Mouse (Mus musculus): ENCODE measurements at regions not wholly inside any gene's neighbourhood (a gene's known extent, or its start where the extent isn't known, plus 50 kb on each side); places are given as distances from the start of the nearest gene placed in this dataset.

DNA sequence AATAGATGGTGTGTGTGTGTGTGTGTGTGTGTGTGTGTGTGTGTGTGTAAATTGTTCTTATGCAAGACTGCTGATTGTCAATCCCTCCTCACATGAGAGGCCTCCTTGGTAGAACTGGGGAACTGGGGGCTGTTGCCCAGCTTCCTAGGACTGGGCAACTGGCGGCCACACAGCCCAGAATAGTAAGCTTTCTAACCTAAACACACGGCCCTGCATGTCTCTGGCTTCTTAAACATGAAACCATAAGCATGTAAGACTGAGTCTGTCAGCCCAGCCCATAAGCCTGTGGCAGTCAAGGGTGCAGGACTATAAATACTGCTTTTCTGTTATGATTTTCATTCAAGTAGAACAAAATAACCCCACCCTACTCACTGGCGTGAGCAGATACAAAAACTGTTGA is 60.7 kb downstream of the Ifng start:
- no peak for DNase-seq (ENCODE audit: low read depth, low spot score)

DNA sequence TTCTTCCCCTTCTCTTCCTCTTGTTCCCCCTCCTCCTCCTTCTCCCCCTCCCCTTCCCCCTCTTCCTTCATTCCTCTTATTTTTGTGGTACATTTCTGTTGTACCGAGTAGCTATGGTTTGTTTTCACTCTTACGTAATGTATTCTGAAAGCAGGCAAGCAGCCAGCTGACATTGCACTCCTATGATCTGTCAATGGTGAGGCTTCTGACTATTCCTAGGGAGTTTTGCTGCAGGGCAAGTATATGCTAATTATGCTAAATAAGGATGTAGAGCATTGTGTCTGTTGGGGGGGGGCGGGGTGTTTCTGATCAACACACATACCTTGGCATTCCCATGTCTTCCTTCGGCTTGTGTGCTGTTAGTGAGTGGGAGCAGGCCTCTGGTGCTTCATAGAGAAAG is 64.0 kb downstream of the Ifng start:
- no peak for DNase-seq (ENCODE audit: low read depth, low spot score)

DNA sequence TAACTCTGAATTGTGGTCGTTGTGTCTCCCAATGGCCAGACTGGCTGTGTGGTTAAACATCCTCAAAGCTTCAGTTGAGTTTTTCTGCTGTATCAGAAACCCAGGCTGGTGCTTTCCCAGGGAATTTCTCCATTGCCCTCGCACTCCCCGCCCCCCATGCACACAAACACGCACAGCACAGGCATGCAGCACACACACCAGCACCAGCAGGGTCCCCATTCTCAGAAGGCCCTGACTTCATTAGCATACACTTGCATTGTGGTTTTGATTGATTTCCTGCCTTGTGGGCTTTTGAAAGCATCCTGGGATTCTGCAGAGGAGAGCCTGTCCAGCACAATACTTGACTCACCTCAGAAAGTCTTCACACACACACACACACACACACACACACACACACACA is 65.3 kb downstream of the Ifng start:
- no peak for DNase-seq (ENCODE audit: low read depth, low spot score)

DNA sequence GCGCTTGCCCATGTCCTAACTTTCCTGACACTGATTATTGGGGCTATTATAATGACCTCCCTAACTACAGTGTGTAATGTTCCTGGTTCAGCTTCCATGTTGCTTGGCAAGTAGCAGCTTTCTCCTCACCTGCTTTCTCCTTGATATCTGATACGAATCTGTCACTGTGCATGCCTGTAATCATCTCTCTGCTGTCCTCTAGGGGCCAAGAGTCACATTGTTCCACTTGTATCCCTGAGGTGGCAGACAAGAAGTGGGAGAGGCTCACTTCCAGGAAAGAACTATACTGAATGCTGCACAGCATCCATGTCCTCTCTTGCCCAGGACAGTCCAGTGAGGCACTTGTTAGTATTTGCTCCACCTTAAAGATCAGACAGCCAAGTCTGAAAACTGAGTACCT is 66.8 kb downstream of the Ifng start:
- peak; percentile 8 for DNase-seq (ENCODE audit: low read depth, low spot score)

DNA sequence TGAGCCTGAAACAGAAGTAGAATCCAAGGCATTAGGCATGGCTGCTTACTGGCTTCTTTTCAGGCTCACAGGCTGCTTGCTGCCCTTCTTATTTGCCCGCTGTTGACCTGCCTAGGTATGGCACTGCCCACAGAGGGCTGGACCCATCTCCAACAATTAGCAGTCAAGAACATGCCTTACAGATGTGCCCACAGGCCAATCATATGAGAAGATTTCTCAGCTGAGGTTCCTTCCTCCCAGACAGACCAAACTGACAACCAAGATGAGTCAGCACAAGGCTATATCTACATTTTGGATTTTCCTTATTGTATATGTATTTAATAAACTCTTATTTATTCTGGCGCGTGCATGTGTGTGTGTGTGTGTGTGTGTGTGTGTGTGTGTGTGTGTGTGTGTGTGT is 76.0 kb downstream of the Ifng start:
- DNase-seq (ENCODE audit: low read depth, low spot score), result no peak

DNA sequence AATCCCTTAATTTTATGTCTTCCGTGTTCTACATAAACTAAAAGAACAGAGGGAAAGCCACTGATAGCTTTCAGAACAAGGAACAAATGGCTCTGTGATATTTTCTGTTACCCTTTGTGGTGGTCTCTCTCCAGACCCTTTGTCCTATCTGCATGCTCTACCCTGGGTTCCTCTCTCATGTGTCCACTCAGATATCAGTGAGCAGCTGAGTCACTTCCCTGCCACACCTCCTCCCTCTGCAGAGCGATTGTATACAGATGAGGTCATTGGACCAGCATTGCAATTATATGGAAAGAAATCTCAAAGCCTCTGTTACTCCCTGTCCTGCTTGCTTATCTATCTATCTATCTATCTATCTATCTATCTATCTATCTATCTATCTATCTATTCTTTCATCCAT is 77.1 kb downstream of the Ifng start:
- DNase-seq (ENCODE audit: low read depth, low spot score), result no peak

DNA sequence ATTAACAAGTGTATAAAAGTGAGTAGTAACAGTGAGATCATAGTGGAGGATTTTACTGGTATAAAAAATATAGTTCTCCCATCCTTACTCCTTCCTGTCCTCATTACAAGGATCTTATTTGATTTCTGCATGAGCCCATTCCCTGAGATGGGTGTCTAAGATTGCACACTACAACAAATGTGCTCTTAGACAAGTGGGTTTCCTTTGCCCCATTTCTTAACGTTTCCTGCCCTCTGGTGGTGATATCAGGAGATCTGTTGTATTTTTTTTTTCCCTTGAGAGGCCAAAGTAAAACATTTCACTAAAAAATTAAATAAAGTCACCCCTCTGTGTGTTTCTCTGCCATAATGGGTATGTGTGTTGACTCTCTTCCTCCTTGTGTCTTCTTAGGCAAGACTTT is 105.1 kb downstream of the Ifng start:
- peak; percentile 8 for DNase-seq (ENCODE audit: low read depth, low spot score)

DNA sequence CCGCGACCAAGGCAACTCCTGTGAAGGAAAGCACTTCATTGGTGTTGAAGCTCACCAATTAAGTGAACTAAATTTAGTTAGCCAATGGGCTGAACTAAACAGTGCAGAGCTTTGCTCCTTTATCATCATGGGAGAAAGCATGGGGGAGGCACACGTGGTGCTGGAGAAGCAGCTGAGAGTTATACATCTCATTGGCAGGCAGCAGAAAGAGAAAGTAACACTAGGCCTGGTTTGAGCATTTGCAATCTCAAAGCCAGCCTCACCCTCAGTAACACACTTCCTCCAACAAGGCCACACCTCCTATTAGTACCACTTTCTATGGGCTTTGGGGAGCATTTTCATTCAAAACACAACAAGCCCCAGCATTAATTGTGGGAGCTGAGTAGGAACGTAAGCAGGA is 109.4 kb downstream of the Ifng start:
- DNase-seq (ENCODE audit: low read depth, low spot score), result no peak

DNA sequence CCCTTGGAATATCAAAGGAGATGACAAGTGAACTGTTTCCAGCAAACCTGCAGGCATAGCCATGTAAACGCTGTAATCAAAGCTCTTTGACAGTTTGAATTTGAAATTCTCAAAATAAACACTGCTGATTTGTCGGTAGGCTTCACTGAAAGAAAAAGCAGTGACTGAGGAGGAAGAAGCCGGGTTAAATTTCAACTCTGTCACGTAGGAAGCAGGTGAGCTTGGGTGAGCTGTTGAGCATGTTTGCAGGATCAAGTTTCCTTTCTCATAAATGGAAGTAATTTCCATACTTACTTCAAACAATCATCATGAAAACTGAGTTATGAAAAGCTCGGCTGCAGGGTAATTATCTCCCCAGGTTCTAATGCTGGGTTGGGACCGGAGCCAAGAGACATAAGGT is 118.0 kb downstream of the Ifng start:
- no peak for DNase-seq (ENCODE audit: low read depth, low spot score)

DNA sequence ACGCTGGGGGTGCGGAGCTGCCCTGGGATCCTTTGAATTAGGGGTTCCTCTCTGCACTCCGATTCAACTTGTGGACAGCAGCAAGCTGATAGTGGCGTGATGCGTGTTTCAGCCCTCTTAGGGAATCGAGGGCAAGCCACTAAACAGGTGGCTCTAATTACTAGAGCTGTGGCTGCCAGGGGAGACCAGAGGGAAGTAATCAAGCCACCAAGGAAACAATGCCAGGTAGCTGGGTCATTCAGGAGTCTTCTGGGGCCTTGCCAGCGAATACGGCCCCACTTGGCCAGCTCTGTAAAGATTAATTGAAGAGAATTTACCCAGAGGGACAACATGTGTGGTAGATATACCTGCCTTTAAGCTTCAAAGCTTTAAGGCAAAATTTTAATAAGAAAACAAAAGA is 123.2 kb downstream of the Ifng start:
- no peak for DNase-seq (ENCODE audit: low read depth, low spot score)

DNA sequence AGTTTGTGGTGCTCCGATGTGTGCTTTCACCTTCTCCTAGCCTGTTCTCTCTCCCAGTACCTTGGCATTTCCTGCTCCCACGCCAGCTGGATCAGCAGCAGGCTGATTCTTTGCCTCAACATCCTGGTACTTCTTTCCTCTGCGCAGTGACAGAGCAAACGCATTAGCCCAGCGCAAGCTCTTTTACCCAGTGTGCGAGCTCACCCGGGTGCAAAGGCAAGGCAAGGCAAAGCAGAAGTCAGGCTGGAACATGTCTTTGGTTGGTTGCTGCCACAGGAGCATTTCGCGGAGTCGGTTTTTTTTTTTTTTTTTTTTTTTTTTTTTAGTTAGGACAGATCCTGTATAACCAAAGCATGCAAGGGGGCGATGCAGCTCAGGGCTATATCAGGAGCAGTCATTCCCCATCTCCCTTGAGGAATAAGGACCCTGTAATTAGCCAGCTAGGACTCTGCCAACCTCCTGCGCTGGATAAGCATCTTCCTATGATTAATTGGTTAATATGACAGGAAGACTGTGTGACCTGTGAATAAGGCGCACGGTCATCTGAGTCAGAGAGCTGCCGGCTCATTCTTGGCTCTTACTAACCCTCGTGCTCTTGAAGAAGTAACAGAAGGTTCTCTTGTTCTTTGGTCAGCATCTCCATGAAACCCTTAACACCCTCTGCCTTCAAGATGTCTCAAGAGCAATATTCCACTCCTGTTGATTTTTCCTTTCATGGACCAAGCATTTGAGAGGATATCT is 123.9 kb downstream of the Ifng start:
- DNase-seq (ENCODE audit: low read depth, low spot score), result no peak

DNA sequence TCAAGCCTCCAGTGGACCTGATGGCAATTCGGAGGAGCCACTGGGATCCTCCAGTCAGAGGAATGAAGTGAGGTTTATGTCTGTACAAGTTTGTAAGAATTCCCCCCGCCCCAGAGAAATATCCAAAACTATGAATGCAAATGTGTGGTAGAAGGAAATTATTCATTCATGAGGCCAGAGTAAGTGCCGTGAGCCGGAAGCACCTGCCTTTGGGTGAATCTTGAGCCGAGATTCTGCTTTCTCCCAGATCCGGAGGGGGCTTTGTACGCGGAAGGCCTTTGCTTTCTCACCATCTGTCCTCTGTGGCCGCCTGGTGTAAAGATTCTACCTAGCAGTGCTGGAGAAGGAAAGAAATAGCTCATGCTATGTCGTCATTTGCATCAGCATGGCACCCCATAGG is 127.8 kb downstream of the Ifng start:
- no peak for DNase-seq (ENCODE audit: low read depth, low spot score)

DNA sequence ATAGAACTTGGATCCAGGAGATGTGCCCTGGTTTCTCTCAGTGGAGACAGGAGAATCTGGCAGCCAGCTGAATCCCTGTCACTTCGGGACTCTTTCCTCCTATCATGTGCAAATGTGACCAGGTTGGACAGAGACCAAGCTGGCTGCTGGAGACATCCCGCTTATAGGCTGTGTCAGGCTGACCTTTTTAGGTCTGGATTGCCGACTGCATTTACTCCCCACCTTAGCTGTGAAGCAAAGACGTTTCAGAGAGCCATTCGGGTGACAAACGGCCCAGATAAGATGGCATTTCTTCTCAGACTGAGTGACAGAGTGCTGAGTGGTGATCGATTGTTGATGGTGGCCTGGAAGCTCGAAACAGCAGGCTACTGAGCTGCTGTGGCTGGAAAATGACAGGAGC is 128.6 kb downstream of the Ifng start:
- no peak for DNase-seq (ENCODE audit: low read depth, low spot score)

DNA sequence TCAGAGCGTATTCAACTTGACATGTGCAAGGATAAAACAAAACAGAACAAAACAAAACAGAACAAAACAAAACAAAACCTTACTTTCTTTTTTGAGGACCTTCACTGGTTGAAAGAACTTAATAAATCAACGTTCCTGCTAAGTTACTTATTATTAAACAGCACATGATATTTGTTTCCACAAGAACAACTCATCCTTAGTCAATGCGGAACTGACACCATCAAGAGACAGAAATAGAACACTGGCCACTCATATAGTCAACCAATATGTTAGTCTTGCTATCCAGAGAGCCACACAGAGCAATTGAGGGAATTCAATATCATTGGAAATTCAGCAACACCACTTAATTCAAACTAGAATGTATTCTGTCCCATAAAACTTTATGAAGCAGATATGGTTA is 132.4 kb downstream of the Ifng start:
- DNase-seq (ENCODE audit: low read depth, low spot score), result no peak

DNA sequence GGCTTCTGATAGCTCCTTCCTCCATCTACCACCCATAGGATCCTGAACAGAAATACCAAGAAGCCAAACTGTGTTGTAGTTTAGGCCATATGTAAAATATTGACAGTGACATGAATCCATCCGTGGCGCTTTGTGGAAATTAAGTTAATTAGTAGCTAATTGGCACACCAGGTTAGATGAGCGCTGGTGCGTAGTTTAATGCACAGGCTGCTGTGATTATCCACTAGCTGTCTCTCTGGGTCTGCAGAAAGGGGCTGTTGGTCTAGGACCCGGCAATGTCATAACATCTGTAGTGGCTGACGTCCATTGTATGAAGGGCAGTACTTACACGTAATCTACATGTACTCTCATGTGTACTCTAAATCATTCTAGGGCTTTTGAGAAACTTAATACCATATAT is 134.7 kb downstream of the Ifng start:
- no peak for DNase-seq (ENCODE audit: low read depth, low spot score)

DNA sequence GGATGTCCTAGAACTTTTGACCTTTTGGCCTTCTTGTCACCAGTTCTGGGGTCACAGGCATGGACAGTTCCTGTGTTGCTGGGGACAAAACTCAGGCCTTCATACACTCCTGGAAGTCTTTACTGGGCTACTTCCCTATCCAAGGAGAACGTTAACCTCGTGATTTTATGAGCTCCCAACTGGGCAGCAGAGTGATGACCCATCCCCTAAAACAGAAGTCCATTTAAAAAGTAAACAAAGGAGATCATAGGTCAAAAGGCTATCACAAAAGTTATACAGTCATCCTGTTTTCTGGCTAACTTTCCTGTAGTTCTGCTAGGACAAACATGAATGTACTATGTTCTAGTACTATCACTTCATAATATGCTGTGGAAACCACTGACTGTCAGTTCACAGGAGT is 140.5 kb downstream of the Ifng start:
- DNase-seq (ENCODE audit: low read depth, low spot score), result no peak

DNA sequence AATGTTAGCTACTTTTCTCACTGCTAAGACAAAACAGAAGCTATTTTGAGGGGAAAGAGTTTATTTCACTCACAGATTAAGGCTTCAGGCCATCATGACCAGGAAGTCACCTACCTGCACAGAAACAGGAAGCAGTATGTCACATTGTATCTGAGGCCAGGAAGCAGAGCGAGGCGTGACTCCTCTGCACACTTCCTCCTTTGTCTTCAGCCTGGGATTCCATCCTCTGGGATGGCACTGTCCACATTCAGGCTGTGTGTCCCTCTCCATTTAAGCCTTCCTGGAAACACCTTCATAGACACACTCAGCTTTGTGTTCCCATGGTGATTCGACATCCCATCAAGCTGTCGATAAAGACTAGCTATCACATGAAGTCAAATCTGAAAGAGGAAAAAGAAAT is 145.0 kb downstream of the Ifng start:
- DNase-seq (ENCODE audit: low read depth, low spot score), result no peak

DNA sequence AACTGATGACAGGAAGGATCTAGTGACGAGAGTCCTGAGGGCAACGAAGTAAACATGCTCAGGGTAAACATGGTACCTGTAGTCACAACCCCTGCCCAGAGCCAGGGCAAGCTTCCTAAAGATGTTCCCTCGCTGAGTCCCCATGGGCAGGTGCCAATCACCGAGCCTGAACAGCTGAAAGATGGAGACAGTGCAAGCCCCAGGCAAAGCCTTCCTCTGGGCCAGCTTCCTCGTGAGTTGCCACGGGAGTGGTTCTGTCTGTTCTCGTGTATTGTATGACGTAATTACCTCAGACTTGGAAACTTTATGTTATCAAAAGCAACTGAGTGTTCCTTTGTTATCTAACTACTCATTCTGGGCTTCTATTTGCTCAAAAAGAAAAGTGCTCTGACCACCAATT is 147.4 kb downstream of the Ifng start:
- DNase-seq (ENCODE audit: low read depth, low spot score), result no peak

DNA sequence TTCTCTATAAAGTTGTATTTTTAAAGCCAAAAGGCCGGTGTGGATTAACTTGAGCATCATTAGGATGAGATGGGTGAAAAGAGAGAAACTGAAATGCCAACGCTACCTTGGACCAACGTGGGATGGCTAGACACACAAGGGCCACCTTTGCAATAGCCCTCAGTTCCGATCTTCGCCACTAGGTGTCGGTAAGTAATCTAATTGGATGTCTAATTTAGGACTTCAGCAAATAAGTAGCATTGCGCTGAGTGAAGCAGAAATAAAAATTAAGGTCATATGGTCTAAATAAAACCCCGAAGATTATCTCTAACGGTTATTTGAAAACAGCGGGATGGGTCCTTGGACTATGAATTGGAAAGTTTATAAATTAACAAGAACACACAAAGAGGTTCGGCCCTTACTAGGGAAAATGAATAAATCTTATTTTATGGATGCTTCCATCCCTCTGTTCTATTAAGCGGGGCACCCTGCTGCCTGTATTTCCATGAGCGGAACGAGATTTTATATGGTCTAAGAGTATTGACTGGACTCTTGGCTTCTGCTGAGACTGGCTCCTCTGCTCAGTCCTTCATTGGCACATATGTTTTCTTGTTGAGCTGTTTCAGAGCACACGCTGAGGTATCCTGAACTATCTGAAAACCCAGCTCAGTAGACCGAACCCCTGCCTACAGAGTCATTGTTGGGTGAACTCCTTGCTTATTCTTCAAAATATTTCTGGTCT is 152.0 kb downstream of the Ifng start:
- peak; percentile 87 for DNase-seq (ENCODE audit: low read depth, low spot score)

DNA sequence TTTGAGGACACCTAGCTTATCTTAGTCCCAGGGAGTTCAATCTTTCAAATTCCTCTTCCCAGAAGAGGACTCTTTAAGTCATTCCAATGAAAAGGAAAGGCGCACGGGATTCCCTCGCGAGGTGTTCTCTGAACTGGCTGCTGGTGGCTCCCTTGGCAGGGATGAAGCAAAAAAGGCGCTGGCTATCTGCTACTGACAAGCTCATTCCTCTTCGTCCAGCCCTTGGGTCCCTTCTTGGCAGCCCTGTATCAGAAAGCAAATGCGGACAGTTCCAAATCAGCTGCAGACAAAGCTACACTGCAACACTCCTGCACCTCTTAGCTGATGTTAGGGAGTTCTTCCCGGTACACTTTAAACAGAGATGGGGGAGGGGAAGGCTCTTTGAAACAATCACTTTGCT is 155.4 kb downstream of the Ifng start:
- DNase-seq (ENCODE audit: low read depth, low spot score), result no peak

DNA sequence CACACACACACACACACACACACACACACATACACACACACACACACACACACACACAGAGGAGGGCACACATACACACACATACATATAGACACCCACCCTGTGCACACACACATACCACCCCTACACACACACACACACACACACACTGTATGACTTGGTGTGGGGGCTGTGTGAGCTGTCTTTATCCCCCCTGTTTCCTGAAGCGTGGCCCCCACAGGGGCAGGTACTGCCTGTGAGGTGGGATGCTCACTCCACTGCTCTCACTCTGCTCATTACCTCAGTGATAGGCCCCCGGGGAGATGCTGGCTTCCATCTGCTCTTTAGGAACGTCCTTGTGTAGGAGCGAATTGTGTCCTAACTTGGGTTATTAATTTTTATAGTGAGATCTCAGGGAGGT is 157.7 kb downstream of the Ifng start:
- no peak for DNase-seq (ENCODE audit: low read depth, low spot score)

DNA sequence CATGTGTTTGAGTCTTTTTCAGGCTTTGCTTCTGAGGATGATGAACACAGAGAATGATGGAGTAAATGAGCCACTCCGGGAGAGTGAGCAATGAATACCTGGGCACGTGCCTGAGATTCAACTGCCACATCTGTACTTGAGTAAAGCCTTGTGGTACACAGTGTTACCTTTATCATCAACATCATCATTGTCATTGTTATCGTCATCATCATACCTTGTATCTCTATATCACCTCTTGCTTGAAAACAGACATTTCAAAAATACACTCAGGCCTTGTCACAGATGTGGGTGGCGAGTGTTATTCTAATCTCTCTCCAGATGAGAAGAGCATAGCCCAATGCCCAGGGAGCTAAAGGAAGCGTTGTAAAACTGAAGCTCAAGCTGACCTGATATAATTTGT is 158.4 kb downstream of the Ifng start:
- no peak for DNase-seq (ENCODE audit: low read depth, low spot score)

DNA sequence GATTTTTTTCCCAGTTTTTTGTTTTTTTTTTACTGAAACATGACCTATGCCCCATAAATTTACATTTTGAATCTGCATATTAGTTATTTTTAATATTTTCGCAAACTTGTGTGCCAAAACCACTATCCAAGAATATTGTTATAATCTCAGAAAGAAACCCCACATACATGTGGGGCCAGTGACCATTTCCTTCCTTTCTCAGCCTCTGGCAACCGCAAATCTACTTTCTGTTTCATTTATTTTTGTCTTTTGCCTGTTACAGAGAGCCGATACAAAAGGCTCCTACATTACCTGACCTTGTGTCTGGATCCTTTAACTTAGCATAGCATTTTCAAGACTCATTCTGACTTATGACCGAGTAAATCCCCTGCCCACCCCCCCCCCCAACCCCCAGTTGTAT is 158.8 kb downstream of the Ifng start:
- no peak for DNase-seq (ENCODE audit: low read depth, low spot score)

DNA sequence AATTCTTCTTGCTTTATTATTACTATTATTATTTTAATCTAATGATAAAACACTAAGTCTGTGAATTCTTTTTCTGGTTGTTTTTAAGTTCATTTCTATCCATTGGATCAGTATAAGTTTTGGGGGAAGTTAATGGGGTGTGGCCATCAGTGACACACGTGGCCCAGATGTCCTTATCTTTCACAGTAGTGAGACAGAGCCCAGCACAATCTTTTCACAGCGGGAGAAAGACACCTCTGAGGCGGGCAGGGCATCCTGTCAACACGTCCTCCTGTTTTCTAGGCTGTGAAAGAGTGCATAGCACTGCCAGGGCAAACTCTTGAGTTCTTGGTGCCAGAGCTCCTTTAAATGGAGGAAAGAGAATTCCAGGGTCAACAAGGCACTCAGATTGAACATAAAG is 162.1 kb downstream of the Ifng start:
- DNase-seq (ENCODE audit: low read depth, low spot score), result no peak
